Mouse (Mus musculus) kidney, adult 18-20 months (tissue): Measurements from ENCODE around the gene Ssrp1.

Experiments
- DNase-seq: peaks from one replicate; pipeline ENCODE4 v3.0.0; 2021

The Ssrp1 gene

GRCm38 (mm10) chr2:85037047-85038026 lies at the start of gene Ssrp1, which contains the start of gene P2rx3:
TSS of gene Ssrp1 (plus strand) at chr2:85037234.
TSS of gene P2rx3 (minus strand) at chr2:85037462.
- peak; percentile 91 for DNase-seq

- DNase-seq, result no peak
Measured at GRCm38 (mm10) chr2:84987930-84988329, 49.1 kb upstream of the Ssrp1 start, which contains the start of gene Prg3. TSS of gene Prg3 (plus strand) at chr2:84988215.

GRCm38 (mm10) chr2:84996376-84996775 lies 40.7 kb upstream of the Ssrp1 start:
- no peak for DNase-seq

GRCm38 (mm10) chr2:84999486-85000181 lies 37.4 kb upstream of the Ssrp1 start:
- DNase-seq, result no peak

- DNase-seq, result peak; percentile 13
Measured at GRCm38 (mm10) chr2:85001497-85001896, 35.5 kb upstream of the Ssrp1 start.

- no peak for DNase-seq
Measured at GRCm38 (mm10) chr2:85002575-85002974, 34.5 kb upstream of the Ssrp1 start.

- no peak for DNase-seq
Measured at GRCm38 (mm10) chr2:85004341-85004740, 32.7 kb upstream of the Ssrp1 start.

- no peak for DNase-seq
Measured at GRCm38 (mm10) chr2:85006600-85006999, 30.4 kb upstream of the Ssrp1 start.

- DNase-seq, result peak; percentile 14
Measured at GRCm38 (mm10) chr2:85007729-85008128, 29.3 kb upstream of the Ssrp1 start.

GRCm38 (mm10) chr2:85009212-85009611 lies 27.8 kb upstream of the Ssrp1 start:
- DNase-seq, result no peak

GRCm38 (mm10) chr2:85011906-85012604 lies 25.0 kb upstream of the Ssrp1 start:
- no peak for DNase-seq

GRCm38 (mm10) chr2:85012679-85013078 lies 24.4 kb upstream of the Ssrp1 start:
- no peak for DNase-seq

GRCm38 (mm10) chr2:85013826-85014587 lies 23.0 kb upstream of the Ssrp1 start:
- DNase-seq, result no peak

- no peak for DNase-seq
Measured at GRCm38 (mm10) chr2:85014588-85014982, 22.4 kb upstream of the Ssrp1 start.

- DNase-seq, result peak; percentile 22
Measured at GRCm38 (mm10) chr2:85022043-85022442, 15.0 kb upstream of the Ssrp1 start.

- no peak for DNase-seq
Measured at GRCm38 (mm10) chr2:85026178-85026577, 10.9 kb upstream of the Ssrp1 start.

- no peak for DNase-seq
Measured at GRCm38 (mm10) chr2:85027281-85027680, 9.8 kb upstream of the Ssrp1 start.

GRCm38 (mm10) chr2:85029897-85030296 lies 7.1 kb upstream of the Ssrp1 start:
- DNase-seq, result no peak

GRCm38 (mm10) chr2:85030989-85031388 lies 6.0 kb upstream of the Ssrp1 start:
- no peak for DNase-seq

GRCm38 (mm10) chr2:85033121-85033520 lies 3.9 kb upstream of the Ssrp1 start:
- no peak for DNase-seq

GRCm38 (mm10) chr2:85034169-85034568 lies 2.9 kb upstream of the Ssrp1 start:
- no peak for DNase-seq

- DNase-seq, result no peak
Measured at GRCm38 (mm10) chr2:85036507-85037046, 457 bp upstream of the Ssrp1 start.
